ENCODE assay signal across 36 mouse cellular contexts in the genomic region with DNA sequence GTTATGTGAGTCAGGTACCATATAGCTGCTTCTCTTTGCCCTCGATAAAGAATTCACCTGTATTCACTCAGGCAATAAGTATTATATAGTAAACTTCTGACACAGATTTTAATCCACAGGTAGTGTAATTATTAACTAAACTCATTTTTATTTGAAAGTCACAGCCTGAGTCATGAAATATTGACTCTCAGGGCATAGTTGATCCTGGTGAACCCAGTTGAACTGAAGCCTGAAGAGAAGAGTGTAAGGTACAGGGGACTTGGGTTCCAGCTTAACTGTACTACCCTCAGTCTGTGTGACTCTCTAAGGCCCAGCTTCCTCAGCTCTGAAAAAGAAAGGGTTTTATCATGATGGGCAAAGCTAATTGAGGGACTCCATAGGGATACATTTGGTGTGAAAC. TPM values are rescaled to one million over a fixed set of nuclear protein-coding genes. Genes with fewer than 3 reads are reported as not detected.
DNase-seq lines count a peak whose midpoint lies in the region; ATAC-seq and TF ChIP-seq lines count a peak whose summit lies in the region.
"Had no signal": no experiment of that assay in that cellular context is flagged by ENCODE, and none has a peak within 500 bp of the region (broad histone marks: within the 10 kb centered on the region; RNA-seq: fewer than 3 reads in every experiment).

No protein-coding gene starts in this region.

- no peaks in the 10 kb centered on the region for H3K27me3 ChIP-seq in liver, postnatal 0 days (ENCODE audit: insufficient read depth, low read length)
- no peaks in the 10 kb centered on the region for H3K27me3 ChIP-seq in intestine, postnatal 0 days (replicated peaks; ENCODE audit: control insufficient read depth, insufficient read depth, low read length)
- no peaks in the 10 kb centered on the region for H3K27me3 ChIP-seq in stomach, embryonic 16.5 days (ENCODE audit: control insufficient read depth, insufficient read depth, low read length)
- H3K27me3 ChIP-seq: CH12.LX; embryonic facial prominence, embryonic 13.5 days; forebrain, embryonic 12.5 days; forebrain, embryonic 15.5 days; hindbrain, embryonic 12.5 days; hindbrain, embryonic 15.5 days had no signal

- peak; percentile 43; the same call in 1 of the 2 replicates for ATAC-seq in liver, postnatal 0 days
- peak; percentile 81 for ATAC-seq in intestine, postnatal 0 days
- ATAC-seq in stomach, embryonic 16.5 days (ENCODE audit: insufficient read depth, low FRiP score): peak; percentile 44; the same call in 1 of the 2 replicates
- ATAC-seq: forebrain, embryonic 15.5 days; Patski had no signal

- WGBS in liver, postnatal 0 days (ENCODE audit: insufficient replicate concordance): 77% methylated on average over 1 of the region's 1 CpGs
- 52% methylated on average over 1 of the region's 1 CpGs for WGBS in intestine, postnatal 0 days
- WGBS in stomach, embryonic 16.5 days: 76% methylated on average over 1 of the region's 1 CpGs

- H3K9ac ChIP-seq in liver, postnatal 0 days (replicated peaks): no peak overlapping the region
- no peak overlapping the region for H3K9ac ChIP-seq in intestine, postnatal 0 days (ENCODE audit: low read depth, low read length)
- no peak overlapping the region for H3K9ac ChIP-seq in stomach, embryonic 16.5 days (ENCODE audit: low read length)
- H3K9ac ChIP-seq: embryonic facial prominence, embryonic 13.5 days; forebrain, embryonic 12.5 days; forebrain, embryonic 15.5 days; hindbrain, embryonic 12.5 days; hindbrain, embryonic 15.5 days had no signal

- no peak overlapping the region for H3K4me2 ChIP-seq in liver, postnatal 0 days (ENCODE audit: low read depth, low read length)
- H3K4me2 ChIP-seq in intestine, postnatal 0 days (replicated peaks; ENCODE audit: low read depth): no peak overlapping the region
- H3K4me2 ChIP-seq in stomach, embryonic 16.5 days (ENCODE audit: low read depth, low read length): no peak overlapping the region
- H3K4me2 ChIP-seq: embryonic facial prominence, embryonic 13.5 days; forebrain, embryonic 12.5 days; forebrain, embryonic 15.5 days; heart, embryonic 11.5 days; hindbrain, embryonic 12.5 days; hindbrain, embryonic 15.5 days had no signal

- no peak for TF ChIP-seq EP300 in liver, postnatal 0 days (IDR thresholded peaks at IDR 0.05; ENCODE audit: low read depth)

- H3K4me1 ChIP-seq in liver, postnatal 0 days (ENCODE audit: insufficient read depth): no peaks in the 10 kb centered on the region
- H3K4me1 ChIP-seq in intestine, postnatal 0 days (replicated peaks; ENCODE audit: control insufficient read depth, insufficient read depth, low read length): no peaks in the 10 kb centered on the region
- no peaks in the 10 kb centered on the region for H3K4me1 ChIP-seq in stomach, embryonic 16.5 days (ENCODE audit: control insufficient read depth, insufficient read depth, low read length)
- H3K4me1 ChIP-seq: embryonic facial prominence, embryonic 10.5 days; embryonic facial prominence, embryonic 13.5 days; forebrain, embryonic 12.5 days; forebrain, embryonic 15.5 days; hindbrain, embryonic 12.5 days; hindbrain, embryonic 15.5 days had no signal

- TF ChIP-seq CTCF in liver, postnatal 0 days (IDR thresholded peaks at IDR 0.05; ENCODE audit: low read depth): no peak
- TF ChIP-seq CTCF in intestine, postnatal 0 days (IDR thresholded peaks at IDR 0.05; ENCODE audit: low read depth): no peak

- no peak for DNase-seq in liver, postnatal 0 days
- no peak for DNase-seq in liver
- DNase-seq in thymus, postnatal 25 days: no peak
- no peak for DNase-seq in spleen, postnatal 14 days (ENCODE audit: low spot score in 2 of 2)
- no peak for DNase-seq in layer of hippocampus, postnatal 36 days
- DNase-seq: adrenal gland, adult 2 months; adrenal gland, postnatal 14 days; B cell, adult 2 months; cerebellum, adult 11 months; cerebellum, adult 2 months; cerebellum, postnatal 10 days; cerebellum, postnatal 36 days; embryo, embryonic 11 days; gastrocnemius, postnatal 10 days; gastrocnemius, postnatal 36 days had no signal

- no peak overlapping the region for H3K4me3 ChIP-seq in liver, postnatal 0 days (ENCODE audit: low read depth, low read length)
- H3K4me3 ChIP-seq in intestine, postnatal 0 days (ENCODE audit: low read depth, low read length): no peak overlapping the region
- H3K4me3 ChIP-seq in stomach, embryonic 16.5 days (replicated peaks; ENCODE audit: low read length): no peak overlapping the region
- H3K4me3 ChIP-seq: embryonic facial prominence, embryonic 10.5 days; embryonic facial prominence, embryonic 13.5 days; erythroblast, embryonic 14.5 days; forebrain, embryonic 12.5 days; forebrain, embryonic 15.5 days; hindbrain, embryonic 12.5 days; hindbrain, embryonic 15.5 days had no signal

- no peak overlapping the region for H3K27ac ChIP-seq in liver, postnatal 0 days (ENCODE audit: low read depth)
- no peak overlapping the region for H3K27ac ChIP-seq in intestine, postnatal 0 days (ENCODE audit: low read depth, low read length)
- H3K27ac ChIP-seq in stomach, embryonic 16.5 days (ENCODE audit: low read length): no peak overlapping the region
- H3K27ac ChIP-seq: embryonic facial prominence, embryonic 10.5 days; embryonic facial prominence, embryonic 13.5 days; forebrain, embryonic 12.5 days; forebrain, embryonic 15.5 days; hindbrain, embryonic 12.5 days; hindbrain, embryonic 15.5 days had no signal

- H3K9me3 ChIP-seq in liver, postnatal 0 days (ENCODE audit: low read length): no peaks in the 10 kb centered on the region
- no peaks in the 10 kb centered on the region for H3K9me3 ChIP-seq in intestine, postnatal 0 days (ENCODE audit: control insufficient read depth)
- H3K9me3 ChIP-seq in stomach, embryonic 16.5 days (replicated peaks; ENCODE audit: control insufficient read depth, low read length): no peaks in the 10 kb centered on the region
- H3K9me3 ChIP-seq: embryonic facial prominence, embryonic 10.5 days; embryonic facial prominence, embryonic 13.5 days; forebrain, embryonic 12.5 days; forebrain, embryonic 15.5 days; G1E; hindbrain, embryonic 12.5 days; hindbrain, embryonic 15.5 days had no signal

- H3K36me3 ChIP-seq in liver, postnatal 0 days (replicated peaks; ENCODE audit: insufficient read depth, low read length): no peaks in the 10 kb centered on the region
- no peaks in the 10 kb centered on the region for H3K36me3 ChIP-seq in intestine, postnatal 0 days (ENCODE audit: control insufficient read depth, insufficient read depth)
- H3K36me3 ChIP-seq in stomach, embryonic 16.5 days (ENCODE audit: control insufficient read depth, insufficient read depth, low read length): no peaks in the 10 kb centered on the region
- H3K36me3 ChIP-seq: embryonic facial prominence, embryonic 10.5 days; embryonic facial prominence, embryonic 13.5 days; forebrain, embryonic 12.5 days; forebrain, embryonic 15.5 days; G1E; hindbrain, embryonic 12.5 days; hindbrain, embryonic 15.5 days had no signal

RNA-seq across cellular contexts. Expression of a gene that starts 1.7 kb away (rescaled TPM):
- 0.12 and 0.19 TPM in 2 replicates for polyA plus RNA-seq in liver, postnatal 0 days (2015; fragmentation: Nextera tagmentation; extraction: Ambion mirVana)
- polyA plus RNA-seq in intestine, postnatal 0 days (2015; fragmentation: Nextera tagmentation; extraction: Ambion mirVana): 3.1 and 12.9 TPM in 2 replicates
- 0.51 and 0.99 TPM in 2 replicates for polyA plus RNA-seq in stomach, embryonic 16.5 days (2015; fragmentation: Nextera tagmentation; extraction: Ambion mirVana)
- under 1 TPM; 0.51 to 0.55 TPM for total RNA-seq in layer of hippocampus, postnatal 36 days (2021)
- total RNA-seq: gastrocnemius, postnatal 10 days; gastrocnemius, postnatal 36 days; granulocyte monocyte progenitor cell, adult 5-6 weeks; heart, adult 8-10 months; heart, postnatal 25 days; hematopoietic stem cell, adult 5-6 weeks had no signal
- polyA plus RNA-seq: cerebellum, adult 2 months; cortical plate, adult 2 months; embryonic facial prominence, embryonic 10.5 days; embryonic facial prominence, embryonic 13.5 days; erythroblast, embryonic 14.5 days; forebrain, embryonic 12.5 days; forebrain, embryonic 15.5 days; heart, embryonic 14.5 days; heart, postnatal 0 days; hindbrain, embryonic 12.5 days; Patski had no signal

RNA-seq across cellular contexts. Expression of a gene that starts 55.7 kb away (rescaled TPM):
- not detected in 2 replicates for polyA plus RNA-seq in liver, postnatal 0 days (2015; fragmentation: Nextera tagmentation; extraction: Ambion mirVana)
- polyA plus RNA-seq in intestine, postnatal 0 days (2015; fragmentation: Nextera tagmentation; extraction: Ambion mirVana): 19.6 and 20.8 TPM in 2 replicates
- 11.7 and 14.0 TPM in 2 replicates for polyA plus RNA-seq in stomach, embryonic 16.5 days (2015; fragmentation: Nextera tagmentation; extraction: Ambion mirVana)
- under 1 TPM in 1 of 2 experiments, not detected in 1; 0.33 TPM for total RNA-seq in layer of hippocampus, postnatal 36 days (2021)
- total RNA-seq: adrenal gland, adult 2 months; adrenal gland, postnatal 14 days; adrenal gland, postnatal 4 days; CH12.LX; G1E; gastrocnemius, postnatal 10 days; gastrocnemius, postnatal 36 days; granulocyte monocyte progenitor cell, adult 5-6 weeks; heart, adult 8-10 months; heart, postnatal 25 days; hematopoietic stem cell, adult 5-6 weeks had no signal
- polyA plus RNA-seq: cerebellum, adult 2 months; cortical plate, adult 2 months; embryonic facial prominence, embryonic 10.5 days; embryonic facial prominence, embryonic 13.5 days; erythroblast, embryonic 14.5 days; forebrain, embryonic 12.5 days; forebrain, embryonic 15.5 days; G1E; heart, embryonic 11.5 days; heart, embryonic 14.5 days; heart, postnatal 0 days; hindbrain, embryonic 12.5 days; hindbrain, embryonic 15.5 days; Patski had no signal

Comparison
In these comparisons a context has a peak if more than half of its experiments do, and no peak if none do; other contexts are left out.
1. RNA of a gene that starts 55.7 kb away (polyA plus RNA-seq): 19.6 to 20.8 TPM in intestine, postnatal 0 days and 11.7 to 14.0 TPM in stomach, embryonic 16.5 days; not detected in liver, postnatal 0 days; every median in the first group is over 10 times any median in the second.
2. Peak in every context shown above with its lines, with median percentiles within 50 percentile points of each other: ATAC-seq.